Mouse (Mus musculus) naive thymus-derived CD4-positive, alpha-beta T cell, adult 2 months (primary cell): ENCODE measurements around the gene Kcns1.

ENCODE experiments used
- DNase-seq: peaks from one replicate; pipeline ENCODE4 v3.0.0-alpha.2; 2011; ENCODE audit warnings: low read depth

Kcns1 gene

GRCm38 (mm10) chr2:164170326-164170725 lies 587 bp downstream of the Kcns1 start:
- no peak for DNase-seq

GRCm38 (mm10) chr2:164168571-164168946 lies 2.4 kb downstream of the Kcns1 start:
- peak; percentile 53 for DNase-seq

- DNase-seq: no peak
These were observed 3.0 kb downstream of the Kcns1 start for GRCm38 (mm10) chr2:164167752-164168570.

- no peak for DNase-seq
These were observed 6.0 kb downstream of the Kcns1 start for GRCm38 (mm10) chr2:164164941-164165340.

- DNase-seq: no peak
These were observed 9.3 kb downstream of the Kcns1 start for GRCm38 (mm10) chr2:164161515-164162055.

GRCm38 (mm10) chr2:164158838-164159237 lies 12.1 kb downstream of the Kcns1 start:
- DNase-seq: no peak

GRCm38 (mm10) chr2:164156158-164156557 lies 14.8 kb downstream of the Kcns1 start:
- DNase-seq: no peak

GRCm38 (mm10) chr2:164154007-164154406 lies 16.9 kb downstream of the Kcns1 start:
- no peak for DNase-seq

GRCm38 (mm10) chr2:164152341-164152740 lies 18.6 kb downstream of the Kcns1 start:
- no peak for DNase-seq

GRCm38 (mm10) chr2:164150086-164150760 lies 20.7 kb downstream of the Kcns1 start:
- DNase-seq: no peak

- DNase-seq: no peak
These were observed 24.4 kb downstream of the Kcns1 start for GRCm38 (mm10) chr2:164146556-164146955.

- no peak for DNase-seq
These were observed 26.4 kb downstream of the Kcns1 start for GRCm38 (mm10) chr2:164144541-164144940.

GRCm38 (mm10) chr2:164144025-164144424 lies 26.9 kb downstream of the Kcns1 start:
- no peak for DNase-seq

GRCm38 (mm10) chr2:164142021-164142420 lies 28.9 kb downstream of the Kcns1 start:
- no peak for DNase-seq

- DNase-seq: no peak
These were observed 33.2 kb downstream of the Kcns1 start for GRCm38 (mm10) chr2:164137754-164138153.

GRCm38 (mm10) chr2:164136393-164136792 lies 34.5 kb downstream of the Kcns1 start:
- no peak for DNase-seq

GRCm38 (mm10) chr2:164135367-164135766 lies 35.5 kb downstream of the Kcns1 start:
- no peak for DNase-seq

- DNase-seq: no peak
These were observed 36.4 kb downstream of the Kcns1 start for GRCm38 (mm10) chr2:164134563-164134962.

GRCm38 (mm10) chr2:164131586-164131985 lies 39.3 kb downstream of the Kcns1 start:
- no peak for DNase-seq

GRCm38 (mm10) chr2:164128576-164129411 lies 42.1 kb downstream of the Kcns1 start:
- DNase-seq: no peak

- DNase-seq: no peak
These were observed 43.6 kb downstream of the Kcns1 start for GRCm38 (mm10) chr2:164127297-164127696.

GRCm38 (mm10) chr2:164126533-164126955 lies 44.4 kb downstream of the Kcns1 start:
- no peak for DNase-seq
